Mouse (Mus musculus): ENCODE results near the gene Sptb. TPM values are rescaled to one million over a fixed set of nuclear protein-coding genes. Genes with fewer than 3 reads are reported as not detected.

Sptb gene
- polyA plus RNA-seq, 1 experiment from 2014 or later = 2.4 TPM

- Histone ChIP-seq H3K9ac (replicated peaks; ENCODE audit: low read length) (peak overlapping the region; percentile 61), H3K27me3 (ENCODE audit: control insufficient read depth, insufficient read depth, low read length) (peaks cover 28% of the 10 kb centered on the region), H3K4me1 (ENCODE audit: control insufficient read depth, insufficient read depth, low read length) (no peaks in the 10 kb centered on the region; the same call in 1 of the 2 replicates), H3K4me2 (ENCODE audit: low read depth, low read length) (peak overlapping the region; percentile 94), H3K9me3 (replicated peaks; ENCODE audit: control insufficient read depth, low read length) (no peaks in the 10 kb centered on the region), H3K36me3 (replicated peaks; ENCODE audit: control insufficient read depth, insufficient read depth, low read depth, low read length) (no peaks in the 10 kb centered on the region), H3K4me3 (ENCODE audit: low read depth, low read length) (peak overlapping the region; percentile 64), H3K27ac (replicated peaks; ENCODE audit: low read depth, low read length) (no peak overlapping the region)
- ATAC-seq (replicated peaks; ENCODE audit: insufficient number of reproducible peaks, low FRiP score, low TSS enrichment, low read depth) (peak; percentile 75), DNase-seq (ENCODE audit: low spot score) (peak; percentile 41)
- under 1% methylated on average over 44 of the region's 55 CpGs for WGBS
Measured at GRCm38 (mm10) chr12:76709795-76710350, 474 bp downstream of the Sptb start.

- H3K9me3 ChIP-seq (replicated peaks; ENCODE audit: control insufficient read depth, low read length) = no peaks in the 10 kb centered on the region
- H3K27ac ChIP-seq (replicated peaks; ENCODE audit: low read depth, low read length) = no peak overlapping the region
- H3K4me2 ChIP-seq (ENCODE audit: low read depth, low read length) = peak overlapping the region; percentile 94
- no peaks in the 10 kb centered on the region for H3K36me3 ChIP-seq (replicated peaks; ENCODE audit: control insufficient read depth, insufficient read depth, low read depth, low read length)
- no peaks in the 10 kb centered on the region; the same call in 1 of the 2 replicates for H3K4me1 ChIP-seq (ENCODE audit: control insufficient read depth, insufficient read depth, low read length)
- DNase-seq (ENCODE audit: low spot score) (no peak), ATAC-seq (replicated peaks; ENCODE audit: insufficient number of reproducible peaks, low FRiP score, low TSS enrichment, low read depth) (0 out of 2 replicates have a peak, but pooled peaks have one; percentile 49)
- peak overlapping the region; percentile 61 for H3K9ac ChIP-seq (replicated peaks; ENCODE audit: low read length)
- WGBS = 4% methylated on average over 34 of the region's 34 CpGs
- H3K27me3 ChIP-seq (ENCODE audit: control insufficient read depth, insufficient read depth, low read length) = peaks cover 28% of the 10 kb centered on the region
- H3K4me3 ChIP-seq (ENCODE audit: low read depth, low read length) = peak overlapping the region; percentile 64
Measured at GRCm38 (mm10) chr12:76708956-76709794, 1.2 kb downstream of the Sptb start.

GRCm38 (mm10) chr12:76708181-76708580, 2.2 kb downstream of the Sptb start:
- no peaks in the 10 kb centered on the region; the same call in 1 of the 2 replicates for H3K4me1 ChIP-seq (ENCODE audit: control insufficient read depth, insufficient read depth, low read length)
- DNase-seq (ENCODE audit: low spot score) = no peak
- no peaks in the 10 kb centered on the region for H3K36me3 ChIP-seq (replicated peaks; ENCODE audit: control insufficient read depth, insufficient read depth, low read depth, low read length)
- no peak for ATAC-seq (replicated peaks; ENCODE audit: insufficient number of reproducible peaks, low FRiP score, low TSS enrichment, low read depth)
- WGBS = 79% methylated on average over 3 of the region's 3 CpGs
- H3K4me2 ChIP-seq (ENCODE audit: low read depth, low read length) = no peak overlapping the region
- H3K4me3 ChIP-seq (ENCODE audit: low read depth, low read length) = no peak overlapping the region
- no peaks in the 10 kb centered on the region for H3K9me3 ChIP-seq (replicated peaks; ENCODE audit: control insufficient read depth, low read length)
- H3K9ac ChIP-seq (replicated peaks; ENCODE audit: low read length) = no peak overlapping the region
- no peak overlapping the region for H3K27ac ChIP-seq (replicated peaks; ENCODE audit: low read depth, low read length)
- peaks cover 28% of the 10 kb centered on the region for H3K27me3 ChIP-seq (ENCODE audit: control insufficient read depth, insufficient read depth, low read length)

GRCm38 (mm10) chr12:76696380-76696935, 13.9 kb downstream of the Sptb start:
- DNase-seq (ENCODE audit: low spot score) (no peak), ATAC-seq (replicated peaks; ENCODE audit: insufficient number of reproducible peaks, low FRiP score, low TSS enrichment, low read depth) (no peak)
- H3K9me3 ChIP-seq (replicated peaks; ENCODE audit: control insufficient read depth, low read length) = no peaks in the 10 kb centered on the region
- 84% methylated on average over 13 of the region's 13 CpGs for WGBS
- no peaks in the 10 kb centered on the region for H3K36me3 ChIP-seq (replicated peaks; ENCODE audit: control insufficient read depth, insufficient read depth, low read depth, low read length)
- no peak overlapping the region for H3K9ac ChIP-seq (replicated peaks; ENCODE audit: low read length)
- no peaks in the 10 kb centered on the region for H3K4me1 ChIP-seq (ENCODE audit: control insufficient read depth, insufficient read depth, low read length)
- no peak overlapping the region for H3K4me3 ChIP-seq (ENCODE audit: low read depth, low read length)
- H3K4me2 ChIP-seq (ENCODE audit: low read depth, low read length) = no peak overlapping the region
- no peaks in the 10 kb centered on the region for H3K27me3 ChIP-seq (ENCODE audit: control insufficient read depth, insufficient read depth, low read length)
- no peak overlapping the region for H3K27ac ChIP-seq (replicated peaks; ENCODE audit: low read depth, low read length)

- Histone ChIP-seq H3K4me1 (ENCODE audit: control insufficient read depth, insufficient read depth, low read length) (no peaks in the 10 kb centered on the region), H3K27me3 (ENCODE audit: control insufficient read depth, insufficient read depth, low read length) (no peaks in the 10 kb centered on the region), H3K4me2 (ENCODE audit: low read depth, low read length) (peak overlapping the region; percentile 7; the same call in 1 of the 2 replicates), H3K4me3 (ENCODE audit: low read depth, low read length) (no peak overlapping the region), H3K9ac (replicated peaks; ENCODE audit: low read length) (no peak overlapping the region), H3K9me3 (replicated peaks; ENCODE audit: control insufficient read depth, low read length) (no peaks in the 10 kb centered on the region), H3K27ac (replicated peaks; ENCODE audit: low read depth, low read length) (no peak overlapping the region), H3K36me3 (replicated peaks; ENCODE audit: control insufficient read depth, insufficient read depth, low read depth, low read length) (no peaks in the 10 kb centered on the region)
- DNase-seq (ENCODE audit: low spot score) (no peak), ATAC-seq (replicated peaks; ENCODE audit: insufficient number of reproducible peaks, low FRiP score, low TSS enrichment, low read depth) (no peak)
- 74% methylated on average over 5 of the region's 5 CpGs for WGBS
Measured at GRCm38 (mm10) chr12:76695773-76696172, 14.6 kb downstream of the Sptb start.

- peak overlapping the region; percentile 39 for H3K4me2 ChIP-seq (ENCODE audit: low read depth, low read length)
- H3K9ac ChIP-seq (replicated peaks; ENCODE audit: low read length) = peak overlapping the region; percentile 19; the same call in 1 of the 2 replicates
- DNase-seq (ENCODE audit: low spot score) (peak; percentile 31), ATAC-seq (replicated peaks; ENCODE audit: insufficient number of reproducible peaks, low FRiP score, low TSS enrichment, low read depth) (no peak)
- 7% methylated on average over 17 of the region's 17 CpGs for WGBS
- 0 out of 2 replicates have a peak overlapping the region, but pooled peaks have one; percentile 21 for H3K4me3 ChIP-seq (ENCODE audit: low read depth, low read length)
- no peaks in the 10 kb centered on the region for H3K27me3 ChIP-seq (ENCODE audit: control insufficient read depth, insufficient read depth, low read length)
- H3K27ac ChIP-seq (replicated peaks; ENCODE audit: low read depth, low read length) = no peak overlapping the region
- no peaks in the 10 kb centered on the region for H3K4me1 ChIP-seq (ENCODE audit: control insufficient read depth, insufficient read depth, low read length)
- no peaks in the 10 kb centered on the region for H3K36me3 ChIP-seq (replicated peaks; ENCODE audit: control insufficient read depth, insufficient read depth, low read depth, low read length)
- H3K9me3 ChIP-seq (replicated peaks; ENCODE audit: control insufficient read depth, low read length) = no peaks in the 10 kb centered on the region
Measured at GRCm38 (mm10) chr12:76694801-76695505, 15.4 kb downstream of the Sptb start.

- no peak overlapping the region for H3K27ac ChIP-seq (replicated peaks; ENCODE audit: low read depth, low read length)
- H3K36me3 ChIP-seq (replicated peaks; ENCODE audit: control insufficient read depth, insufficient read depth, low read depth, low read length) = no peaks in the 10 kb centered on the region
- ATAC-seq (replicated peaks; ENCODE audit: insufficient number of reproducible peaks, low FRiP score, low TSS enrichment, low read depth) (no peak), DNase-seq (ENCODE audit: low spot score) (no peak)
- H3K4me1 ChIP-seq (ENCODE audit: control insufficient read depth, insufficient read depth, low read length) = no peaks in the 10 kb centered on the region
- no peak overlapping the region for H3K4me2 ChIP-seq (ENCODE audit: low read depth, low read length)
- H3K9ac ChIP-seq (replicated peaks; ENCODE audit: low read length) = no peak overlapping the region
- no peaks in the 10 kb centered on the region for H3K27me3 ChIP-seq (ENCODE audit: control insufficient read depth, insufficient read depth, low read length)
- WGBS = 79% methylated on average over 10 of the region's 10 CpGs
- H3K4me3 ChIP-seq (ENCODE audit: low read depth, low read length) = no peak overlapping the region
- H3K9me3 ChIP-seq (replicated peaks; ENCODE audit: control insufficient read depth, low read length) = no peaks in the 10 kb centered on the region
Measured at GRCm38 (mm10) chr12:76687498-76688200, 22.7 kb downstream of the Sptb start.

All from embryonic facial prominence, embryonic 11.5 days (tissue).